Mouse (Mus musculus): ENCODE measurements around the gene Zkscan3.

Zkscan3 gene

GRCm38 (mm10) chr13:21402287-21402846 is at the start of gene Zkscan3:
Gene Zkscan3, minus strand, starts transcription at chr13:21402755.
- DNase-seq (ENCODE audit: low read depth, low spot score), result peak; percentile 78

DNA sequence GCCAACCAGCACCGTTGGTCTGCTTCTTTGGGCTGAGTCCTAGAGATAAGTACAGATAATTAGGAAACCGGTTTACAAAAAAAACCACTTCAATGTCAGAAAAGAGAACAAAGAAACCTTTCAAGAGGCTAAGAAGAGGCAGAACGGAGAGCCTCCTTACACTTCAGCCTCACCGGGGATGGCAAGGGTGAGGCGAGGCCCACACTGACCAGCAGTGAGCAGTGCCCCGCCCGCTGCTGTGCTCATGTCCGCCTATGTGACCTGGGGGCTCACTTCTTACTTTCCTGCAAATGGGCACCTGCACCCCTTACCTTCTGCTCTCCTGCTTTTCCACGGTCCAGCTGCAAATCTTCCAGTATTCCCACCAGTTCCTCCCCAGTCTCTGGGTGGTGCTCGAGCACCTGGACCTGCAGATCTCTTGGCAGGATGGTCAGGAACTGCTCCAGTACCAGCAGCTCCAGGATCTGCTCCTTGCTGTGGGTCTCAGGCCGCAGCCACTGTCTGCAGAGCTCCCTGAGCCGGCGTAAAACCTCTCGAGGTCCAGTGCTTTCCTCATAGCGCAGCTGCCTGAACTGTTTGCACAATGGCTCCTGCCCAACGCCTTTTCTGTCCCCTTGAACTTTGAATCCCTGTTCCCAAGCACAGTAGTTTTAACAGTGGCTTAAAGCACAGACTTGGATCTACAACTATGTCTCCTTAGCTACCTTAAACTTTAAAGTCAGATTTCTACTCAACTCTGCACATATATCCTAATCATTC is 45.5 kb upstream of the Zkscan3 start:
- DNase-seq (ENCODE audit: low read depth, low spot score), result no peak

GRCm38 (mm10) chr13:21446796-21447195 is 44.2 kb upstream of the Zkscan3 start:
- DNase-seq (ENCODE audit: low read depth, low spot score), result no peak

DNA sequence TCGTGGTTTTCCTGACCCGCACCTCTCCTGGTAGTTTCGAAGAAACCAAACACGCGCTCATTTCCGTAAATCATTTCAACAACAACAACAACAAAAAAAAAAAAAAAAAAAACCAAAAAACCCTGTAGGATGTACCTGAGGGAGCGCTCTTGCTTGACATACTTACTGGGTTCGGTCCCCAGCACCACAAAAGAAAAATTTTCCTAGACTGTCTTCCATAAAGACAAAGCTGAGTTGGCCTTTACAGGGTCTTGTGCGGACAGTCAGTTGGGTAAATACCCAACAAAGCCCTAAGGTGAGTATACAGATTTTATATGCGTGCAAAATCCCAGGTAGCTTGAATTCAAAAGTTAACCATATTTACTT is 38.6 kb upstream of the Zkscan3 start:
- no peak for DNase-seq (ENCODE audit: low read depth, low spot score)

DNA sequence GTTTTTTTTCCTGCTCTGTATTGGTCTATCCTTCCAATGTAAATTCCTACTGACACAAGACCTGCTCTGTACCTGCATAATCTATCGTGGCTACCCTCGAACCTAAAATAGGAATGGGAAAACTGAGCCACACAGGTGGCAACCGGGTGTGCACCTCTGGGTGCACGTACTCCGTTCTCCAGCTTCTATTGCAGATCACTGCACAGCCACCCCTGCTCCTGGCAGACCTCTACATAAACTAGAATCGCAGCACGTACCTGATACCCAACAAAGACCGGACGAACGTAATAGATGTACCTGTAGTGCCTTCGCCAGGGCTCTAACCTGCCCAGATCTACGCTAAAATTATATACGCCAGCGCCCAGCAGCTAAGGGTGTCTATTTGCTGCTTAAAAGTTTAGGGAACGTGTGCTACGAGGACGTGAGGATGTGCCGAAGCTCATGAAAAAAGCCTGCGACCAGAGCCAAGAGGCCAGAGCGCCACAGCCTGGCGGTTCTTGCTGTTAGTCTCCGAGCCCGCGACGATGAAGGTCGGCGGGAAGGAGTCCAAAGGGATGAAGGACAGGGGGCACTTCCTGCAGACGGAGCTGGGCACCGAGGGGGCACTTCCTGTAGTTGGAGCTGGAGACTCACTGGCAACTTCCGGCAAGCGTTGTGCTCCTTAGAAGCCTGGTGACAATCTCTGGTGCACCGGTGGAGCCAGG is 38.1 kb upstream of the Zkscan3 start, which contains the start of gene Pgbd1:
TSS of gene Pgbd1 (minus strand) at position 556 of the 704 bp plus-strand sequence.
- DNase-seq (ENCODE audit: low read depth, low spot score), result peak; percentile 82

- DNase-seq (ENCODE audit: low read depth, low spot score), result no peak
Observed at GRCm38 (mm10) chr13:21435476-21435875, 32.9 kb upstream of the Zkscan3 start.

GRCm38 (mm10) chr13:21427631-21428030 is 25.1 kb upstream of the Zkscan3 start:
- DNase-seq (ENCODE audit: low read depth, low spot score), result no peak

GRCm38 (mm10) chr13:21423301-21423700 is 20.7 kb upstream of the Zkscan3 start:
- DNase-seq (ENCODE audit: low read depth, low spot score), result peak; percentile 19

GRCm38 (mm10) chr13:21418865-21419264 is 16.3 kb upstream of the Zkscan3 start:
- DNase-seq (ENCODE audit: low read depth, low spot score), result no peak

DNA sequence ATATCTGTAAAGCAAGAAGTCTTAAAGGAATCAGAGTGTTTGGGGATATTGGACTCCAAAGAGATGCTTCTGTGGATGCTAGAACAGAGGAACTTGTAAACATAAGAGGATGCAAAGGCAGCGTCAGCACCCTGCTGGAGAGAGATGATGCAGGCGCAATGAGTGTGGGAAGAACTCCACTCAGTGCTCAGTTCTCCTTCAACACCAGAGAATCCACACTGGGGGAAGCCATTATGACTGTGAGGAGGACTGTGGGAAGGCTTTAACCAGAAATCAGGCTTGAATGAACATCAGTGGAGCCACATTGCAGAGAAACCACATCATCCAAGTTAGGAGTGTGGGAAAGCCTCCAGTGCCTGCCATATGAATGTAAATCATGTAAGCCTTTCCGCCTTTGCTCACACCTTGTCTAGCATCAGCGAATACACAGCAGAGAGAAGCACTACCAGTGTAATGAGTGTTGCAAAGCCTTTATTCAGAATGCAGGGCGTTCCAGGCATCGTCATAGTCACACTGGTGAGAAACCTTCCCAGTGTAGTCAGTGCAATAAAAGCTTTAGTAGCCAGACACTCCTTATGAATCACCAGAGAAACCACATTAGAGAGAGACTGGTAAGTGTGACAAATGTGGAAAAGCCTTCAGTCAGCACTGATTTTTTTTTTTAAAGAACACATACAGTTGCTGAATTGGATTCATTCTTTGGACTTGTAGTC is 14.9 kb upstream of the Zkscan3 start:
- DNase-seq (ENCODE audit: low read depth, low spot score), result peak; percentile 29

DNA sequence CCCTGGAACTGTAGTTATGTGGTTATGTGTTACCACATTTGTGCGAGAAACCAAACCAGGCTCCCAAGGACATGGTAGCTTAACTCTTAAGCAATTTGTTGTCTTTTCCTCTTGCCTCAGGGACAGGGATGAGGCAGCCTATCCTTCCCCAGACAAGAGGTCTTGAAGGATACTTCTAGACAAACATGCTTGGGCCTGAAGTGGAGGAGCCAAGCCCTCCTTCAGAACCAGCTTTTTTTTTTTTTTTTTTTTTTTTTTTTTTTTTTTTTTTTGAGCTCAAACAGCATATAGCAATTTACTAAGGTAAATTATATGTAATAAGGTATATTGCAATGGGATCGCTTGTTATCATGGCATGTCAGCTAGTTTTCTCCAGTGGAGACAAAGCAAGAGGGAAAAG is 13.2 kb upstream of the Zkscan3 start:
- no peak for DNase-seq (ENCODE audit: low read depth, low spot score)

GRCm38 (mm10) chr13:21415266-21415665 is 12.7 kb upstream of the Zkscan3 start:
- no peak for DNase-seq (ENCODE audit: low read depth, low spot score)

- no peak for DNase-seq (ENCODE audit: low read depth, low spot score)
Observed at GRCm38 (mm10) chr13:21414231-21415212, 12.0 kb upstream of the Zkscan3 start.

DNA sequence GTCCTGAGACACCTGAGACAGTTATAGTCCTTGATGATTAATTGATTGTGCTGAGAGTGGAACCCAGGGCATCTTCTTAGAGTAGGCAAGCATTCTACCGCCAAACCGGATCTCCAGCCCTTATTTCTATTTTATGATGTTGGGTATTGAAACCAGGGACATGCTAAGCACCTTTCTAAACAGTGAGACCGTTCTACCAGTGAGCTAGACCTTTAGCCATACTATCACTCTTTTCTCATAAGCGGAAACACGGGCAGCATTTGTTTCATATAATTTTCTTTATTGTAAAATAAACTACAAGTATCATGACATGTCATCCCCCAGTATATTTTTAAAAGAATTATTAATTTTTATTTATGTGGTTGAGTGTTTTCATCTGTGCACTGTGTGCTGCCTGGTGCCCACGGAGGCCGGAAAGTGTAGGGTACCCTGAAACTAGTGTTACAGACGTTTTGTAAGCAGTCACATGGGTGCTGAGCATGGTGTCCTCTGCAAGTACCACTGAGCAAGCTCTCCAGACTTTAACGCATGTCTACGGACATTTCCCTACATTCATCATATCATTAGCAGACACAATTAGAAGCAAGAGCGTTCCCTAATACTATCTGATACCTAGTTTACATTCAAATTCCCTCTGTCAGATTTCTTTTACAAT is 6.4 kb upstream of the Zkscan3 start:
- DNase-seq (ENCODE audit: low read depth, low spot score), result no peak

GRCm38 (mm10) chr13:21407969-21408804 is 5.6 kb upstream of the Zkscan3 start:
- peak; percentile 98 for DNase-seq (ENCODE audit: low read depth, low spot score)

- DNase-seq (ENCODE audit: low read depth, low spot score), result no peak
Observed at GRCm38 (mm10) chr13:21407341-21407740, 4.8 kb upstream of the Zkscan3 start.

DNA sequence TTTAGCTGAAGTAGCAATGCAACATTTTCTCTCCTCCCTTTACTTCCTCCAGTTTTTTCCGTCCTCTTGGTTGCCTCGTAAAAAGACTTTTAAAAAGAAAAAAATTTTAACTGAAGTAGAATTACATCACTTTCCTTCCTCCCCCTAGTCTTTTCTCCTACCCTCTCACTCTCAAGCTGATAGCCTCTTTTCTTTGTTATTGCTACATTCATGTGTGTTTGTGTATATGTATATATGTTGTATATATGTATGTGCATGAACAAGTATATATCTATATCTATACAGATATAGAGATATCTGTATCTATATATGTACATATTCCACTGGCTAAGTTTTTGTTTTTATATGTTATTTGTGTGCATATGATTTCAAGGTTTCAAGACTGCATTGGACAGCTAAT is 293 bp upstream of the Zkscan3 start:
- no peak for DNase-seq (ENCODE audit: low read depth, low spot score)

DNA sequence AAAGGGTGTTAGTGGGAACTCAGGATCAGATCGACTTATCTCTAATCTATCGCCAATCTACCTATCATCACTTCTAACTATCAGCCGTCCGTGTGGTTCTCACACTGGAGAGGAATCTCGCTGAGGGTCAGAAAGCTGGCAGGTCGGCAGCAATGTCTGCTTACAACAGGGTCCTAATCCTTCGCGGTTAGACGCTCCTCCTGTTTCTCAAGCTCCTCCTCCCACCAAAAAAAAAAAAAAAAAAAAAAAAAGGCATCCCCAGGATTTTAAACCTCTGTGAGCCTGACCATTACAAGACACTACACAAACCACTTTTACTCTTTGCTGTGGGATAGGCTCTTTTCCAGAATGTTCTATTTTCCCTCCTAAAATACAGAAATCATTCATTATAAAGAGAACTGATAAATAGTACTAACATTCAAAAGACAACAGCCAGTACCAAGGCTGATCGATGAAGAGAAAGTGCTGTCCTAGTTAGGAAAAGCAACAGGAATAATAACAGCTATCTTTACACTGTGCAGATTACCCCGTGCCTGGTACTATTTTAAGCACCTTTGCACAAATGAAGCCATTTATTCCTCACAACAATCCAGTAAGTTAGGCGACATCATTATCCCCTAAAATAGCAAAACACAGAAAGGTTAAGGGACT is 794 bp downstream of the Zkscan3 start:
- no peak for DNase-seq (ENCODE audit: low read depth, low spot score)

GRCm38 (mm10) chr13:21401166-21401565 is 1.4 kb downstream of the Zkscan3 start:
- DNase-seq (ENCODE audit: low read depth, low spot score), result no peak
